Mouse (Mus musculus) adipocyte (in vitro differentiated cells): Measurements from ENCODE around the gene 6820408C15Rik.
"Not testable (repeated sequence)": the region's sequence is repeated elsewhere in the genome, so short reads cannot be mapped to it uniquely, and the experiment has no call there.

Source experiments
- DNase-seq: peaks from one replicate; pipeline ENCODE4 v3.0.0-alpha.2; 2016; ENCODE audit warnings: low spot score

6820408C15Rik gene

DNA sequence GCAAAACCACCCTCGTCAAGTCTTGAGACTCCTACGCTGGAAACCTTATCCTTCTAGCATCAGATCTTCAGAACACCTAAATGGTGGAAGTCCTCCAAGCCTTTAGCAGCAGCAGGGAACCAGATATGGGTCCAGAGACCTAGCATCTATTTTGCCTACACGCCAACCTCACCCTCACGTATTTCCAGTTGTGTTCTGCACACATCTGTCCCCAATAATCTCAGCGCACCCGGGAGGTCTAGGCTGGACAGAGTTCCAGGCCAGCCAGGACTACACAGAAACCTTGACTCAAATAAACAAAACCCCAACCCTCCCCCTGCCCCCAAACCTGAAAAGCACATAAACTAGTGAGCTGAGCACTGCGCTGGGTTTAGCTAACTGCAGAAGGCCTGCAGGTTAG lies 3.9 kb upstream of the 6820408C15Rik start:
- DNase-seq: no peak

DNA sequence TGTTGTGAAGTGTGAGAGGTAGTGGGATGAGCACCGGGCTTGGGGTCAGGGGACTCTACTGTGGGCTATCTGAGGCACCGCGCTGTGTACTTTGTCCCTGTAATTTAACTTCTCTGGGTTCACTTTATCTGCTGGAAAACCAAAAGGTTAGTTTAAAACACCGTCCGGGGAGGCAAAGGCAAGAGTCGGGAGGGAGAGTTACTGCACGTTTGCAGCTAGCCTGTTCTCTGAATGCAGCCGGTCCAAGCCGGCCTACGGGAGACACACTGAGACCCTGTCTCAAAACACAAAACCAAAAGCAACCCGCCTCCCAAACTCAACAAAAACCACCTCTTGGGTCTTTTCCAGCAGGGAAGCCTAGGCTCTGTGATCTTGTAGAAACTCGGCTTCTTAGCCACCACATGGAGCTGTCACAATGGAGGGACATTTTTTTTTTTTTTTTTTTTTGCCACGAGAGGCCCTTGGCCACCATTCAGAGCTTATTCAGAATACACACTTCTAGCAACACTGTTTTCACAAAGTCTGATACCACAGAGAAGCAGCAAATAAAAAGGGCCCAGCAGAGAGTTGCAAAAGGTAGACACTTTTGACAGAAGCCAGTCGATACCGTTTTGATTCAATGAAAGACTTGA lies 2.7 kb upstream of the 6820408C15Rik start:
- no peak for DNase-seq

DNA sequence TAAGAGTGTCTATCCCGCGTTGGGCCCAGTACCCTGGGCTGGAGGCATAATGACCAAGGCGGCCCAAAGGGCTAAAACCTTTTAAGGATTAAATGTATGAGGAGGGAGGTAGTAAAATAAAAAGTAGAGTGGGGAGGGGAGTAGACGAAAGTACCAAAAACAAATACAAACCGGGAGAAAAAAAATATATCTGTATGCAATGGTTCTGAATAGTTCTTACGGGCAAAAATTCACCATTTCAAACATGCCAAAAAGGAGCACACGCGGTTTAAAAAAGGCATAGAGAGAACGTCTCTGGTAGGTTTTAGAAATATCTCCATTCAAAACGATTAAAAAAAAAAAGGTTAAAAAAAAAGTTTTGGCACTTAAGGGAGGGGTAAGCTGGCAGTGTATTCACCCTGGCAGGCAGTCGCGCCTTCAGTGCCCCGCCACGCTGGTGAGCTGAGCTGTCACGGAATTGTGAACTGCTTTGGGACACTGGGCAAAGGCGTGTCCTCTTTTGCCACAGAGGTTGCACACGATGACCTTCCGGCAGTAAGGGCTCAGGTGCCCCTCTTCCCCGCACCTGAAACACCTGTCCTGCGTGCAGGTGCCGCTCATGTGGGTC lies 2.1 kb upstream of the 6820408C15Rik start:
- no peak for DNase-seq

DNA sequence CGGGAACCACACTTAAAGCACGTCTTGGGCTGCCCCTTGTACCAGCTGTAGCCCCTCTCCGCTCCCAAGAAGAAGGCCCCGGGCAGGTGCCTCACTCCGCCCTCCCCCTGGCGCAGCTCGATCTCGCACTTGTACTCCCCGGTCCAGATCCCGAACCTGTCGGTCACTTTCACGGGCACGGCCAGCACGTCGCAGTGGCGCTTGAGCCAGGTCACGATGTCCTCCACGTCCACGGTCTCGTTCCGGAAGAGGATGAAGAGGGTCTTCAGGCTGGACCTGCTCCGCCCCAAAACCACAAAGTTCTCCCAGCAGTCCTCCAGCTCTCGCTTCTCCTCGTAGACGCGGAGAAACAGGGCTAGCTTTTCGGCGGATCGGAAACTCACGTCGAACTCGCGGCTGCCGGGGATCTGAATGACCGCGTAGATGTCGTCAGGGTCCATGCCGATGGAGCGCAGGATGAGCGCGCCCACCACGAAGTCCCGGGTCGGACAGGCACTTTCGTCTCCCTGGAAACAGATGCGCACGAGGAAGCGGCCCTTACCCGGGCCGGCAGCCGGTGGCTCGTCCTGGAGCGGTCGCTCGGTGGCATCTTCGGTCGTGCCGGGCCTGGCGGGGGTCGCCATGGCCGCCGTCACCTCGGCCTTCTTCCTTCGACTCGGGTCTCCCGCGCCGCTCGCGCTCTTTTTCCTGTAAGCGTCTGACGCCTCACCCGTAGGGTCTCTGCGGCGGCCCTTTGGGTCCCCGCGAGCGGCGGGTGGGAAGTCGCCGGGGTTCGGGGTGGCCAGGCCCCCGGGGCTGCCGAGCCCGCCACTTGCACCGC lies 1.4 kb upstream of the 6820408C15Rik start:
- no peak for DNase-seq

DNA sequence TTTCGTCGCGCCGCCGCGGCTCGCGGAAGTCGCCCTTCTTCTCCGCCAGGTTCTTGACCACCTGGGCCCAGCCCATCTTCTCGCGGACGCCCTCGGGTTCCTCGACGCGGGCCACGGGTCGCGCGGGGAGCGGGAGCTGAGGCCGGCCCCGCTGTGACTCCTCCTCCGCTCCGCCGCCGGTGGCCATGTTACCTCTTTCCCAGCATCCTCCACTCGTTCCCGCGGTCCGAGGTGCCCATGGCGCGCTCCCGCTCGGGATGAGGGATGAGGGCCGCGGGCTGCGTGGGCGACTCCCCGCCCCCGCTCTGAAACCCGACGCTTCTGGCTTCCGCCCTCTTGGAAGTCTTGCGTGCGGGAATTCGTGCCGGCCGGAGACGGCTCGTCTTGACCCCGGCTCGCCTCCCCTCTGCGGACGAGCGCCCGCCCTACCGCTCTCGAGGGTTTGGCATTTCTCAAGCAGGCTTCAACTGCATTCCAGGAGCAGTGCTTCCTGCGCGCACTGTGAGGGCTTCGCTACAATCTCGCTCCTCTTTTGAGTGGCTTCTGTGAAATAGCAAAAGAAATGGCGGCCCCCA lies 709 bp upstream of the 6820408C15Rik start, which contains the start of gene Zcchc3:
Gene Zcchc3, minus strand, starts transcription at position 437 of the 575 bp plus-strand sequence.
- peak; percentile 35 for DNase-seq

- DNase-seq: no peak
Measured at GRCm38 (mm10) chr2:152415786-152416185, 399 bp downstream of the 6820408C15Rik start.

DNA sequence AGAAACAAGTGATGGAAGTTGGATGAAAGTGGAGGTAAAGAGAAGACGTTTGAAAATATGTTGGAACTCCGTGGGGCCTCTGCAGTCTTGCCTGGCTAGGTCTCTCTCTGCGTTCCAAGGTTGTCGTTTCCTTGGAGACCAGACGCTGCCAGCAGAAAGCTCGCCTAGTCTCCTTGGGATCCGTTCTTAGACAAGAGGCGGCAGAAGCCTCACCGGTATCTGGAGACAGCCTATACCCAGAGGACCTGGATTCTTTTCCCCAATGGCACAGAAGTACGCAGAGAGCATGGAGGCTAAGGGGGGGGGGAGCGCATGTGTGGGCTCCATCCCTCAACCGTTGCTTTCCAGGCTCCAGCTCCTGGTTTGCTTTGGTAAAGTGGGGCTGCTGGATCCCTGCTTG lies 12.1 kb downstream of the 6820408C15Rik start:
- no peak for DNase-seq

DNA sequence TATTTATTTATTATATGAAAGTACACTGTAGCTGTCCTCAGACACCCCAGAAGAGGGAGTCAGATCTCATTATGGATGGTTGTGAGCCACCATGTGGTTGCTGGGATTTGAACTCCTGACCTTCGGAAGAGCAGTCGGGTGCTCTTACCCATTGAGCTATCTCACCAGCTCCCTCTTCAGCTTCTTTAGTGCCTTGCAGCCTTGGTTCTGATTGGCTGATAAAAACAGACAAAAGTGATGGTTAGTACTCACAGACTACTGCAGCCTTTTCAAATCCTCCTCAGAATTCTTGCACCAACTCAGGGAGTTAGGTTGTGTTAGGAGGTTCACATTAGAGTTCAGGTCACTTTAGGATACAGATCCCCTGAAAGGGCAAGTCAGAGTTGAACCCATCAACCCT lies 13.1 kb downstream of the 6820408C15Rik start:
- not testable (repeated sequence) for DNase-seq

DNA sequence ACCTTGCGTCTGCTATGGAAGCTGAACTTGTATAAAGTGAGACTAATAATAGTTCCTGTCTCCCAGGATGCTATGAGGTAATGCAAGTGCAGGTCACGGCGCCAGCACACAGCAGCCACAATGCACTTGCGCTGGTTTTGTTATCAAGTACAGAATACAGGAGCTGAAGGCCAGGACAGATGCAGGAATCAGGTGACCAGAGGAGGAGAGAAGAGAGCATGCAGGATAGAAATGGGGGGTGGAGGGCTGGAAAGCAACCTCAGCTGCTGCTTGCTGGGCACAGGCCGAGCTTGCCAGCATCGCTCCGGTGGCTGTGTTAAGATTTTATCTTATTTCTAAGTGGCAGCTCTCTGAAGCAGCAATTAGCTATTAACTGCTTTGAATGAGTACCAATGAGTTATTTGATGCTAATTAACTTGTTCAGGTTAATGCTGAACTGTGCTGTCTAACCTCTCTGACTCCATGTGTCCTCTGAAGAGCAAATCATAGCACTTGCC lies 21.1 kb downstream of the 6820408C15Rik start:
- DNase-seq: no peak

DNA sequence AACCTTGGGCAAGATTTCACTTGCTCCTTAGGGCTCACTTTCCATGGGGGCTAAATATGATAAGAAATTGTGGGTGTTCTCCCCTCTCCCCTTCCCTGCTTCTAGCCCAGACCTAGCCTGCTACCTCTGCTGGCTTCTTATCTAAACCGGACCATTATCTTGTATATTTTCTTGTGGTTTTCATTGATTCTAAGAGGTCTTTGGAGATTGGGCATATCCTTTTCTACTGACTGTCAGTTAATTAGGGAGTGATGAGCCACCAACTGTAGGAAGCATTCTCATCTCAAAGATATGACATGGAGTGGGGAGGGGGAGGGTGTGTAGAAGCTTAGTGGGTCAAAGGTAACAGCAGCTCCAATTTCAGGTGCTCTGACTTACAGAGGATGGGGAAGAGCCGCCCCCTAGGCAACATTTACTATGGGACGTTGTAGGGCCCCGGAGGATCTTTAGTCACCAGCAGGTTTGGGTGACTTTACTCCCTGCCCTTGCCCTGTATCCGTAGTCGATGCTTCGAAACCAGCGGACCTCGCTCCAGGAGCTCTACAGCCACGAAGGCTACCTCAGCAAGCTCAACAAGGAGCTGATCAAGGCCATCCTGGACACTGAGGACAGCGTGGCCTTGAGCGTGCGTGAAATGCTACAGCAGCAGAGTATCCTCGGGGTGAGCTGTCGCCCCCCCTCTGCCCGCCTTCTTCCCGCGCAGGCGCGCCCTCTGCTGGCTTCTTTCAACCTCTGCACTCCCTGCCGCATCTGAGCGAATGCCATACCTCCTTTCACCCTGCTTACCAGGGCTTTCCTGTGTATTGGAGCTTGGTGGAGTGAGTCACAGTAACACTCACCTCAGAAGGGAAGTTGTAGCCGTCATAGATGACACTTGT lies 21.8 kb downstream of the 6820408C15Rik start:
- peak; percentile 47 for DNase-seq

DNA sequence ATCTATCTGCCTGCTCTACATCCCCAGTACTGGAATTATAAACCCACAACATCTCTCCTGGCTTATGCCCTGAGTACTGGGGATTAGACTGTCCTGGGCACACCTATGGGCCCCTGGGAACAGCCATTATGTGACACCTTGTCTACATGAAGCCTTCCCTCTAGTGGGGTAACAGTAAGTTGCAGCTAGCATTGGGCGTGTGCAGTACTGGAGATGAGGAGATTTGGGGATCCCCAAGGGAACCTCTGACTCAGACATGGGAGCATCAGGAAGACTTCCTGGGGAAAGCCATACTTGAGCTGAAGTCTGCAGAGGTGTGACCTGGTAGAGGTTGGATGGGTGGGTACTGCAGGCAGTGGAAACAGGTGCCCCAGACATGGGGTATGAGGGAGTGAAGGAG lies 23.6 kb downstream of the 6820408C15Rik start:
- no peak for DNase-seq

DNA sequence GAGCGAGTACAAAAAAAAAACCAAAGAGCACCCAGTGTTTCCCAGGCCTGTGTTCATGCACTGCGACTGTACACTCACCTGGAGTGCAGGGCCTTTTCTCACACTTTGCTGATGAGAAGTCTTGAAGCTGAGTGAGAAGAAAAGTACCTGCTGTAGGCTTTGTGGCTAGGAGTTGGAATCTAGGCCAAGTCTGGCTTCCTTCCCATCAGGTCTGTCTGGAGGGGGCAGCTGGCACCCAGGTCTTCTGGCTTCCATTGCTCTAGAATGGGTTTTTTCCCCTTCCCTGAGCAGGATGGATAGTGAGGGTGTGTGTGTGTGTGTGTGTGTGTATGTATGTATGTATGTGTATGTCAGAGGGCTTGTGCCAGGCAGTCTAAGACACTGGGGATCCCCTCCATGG lies 24.4 kb downstream of the 6820408C15Rik start:
- no peak for DNase-seq

DNA sequence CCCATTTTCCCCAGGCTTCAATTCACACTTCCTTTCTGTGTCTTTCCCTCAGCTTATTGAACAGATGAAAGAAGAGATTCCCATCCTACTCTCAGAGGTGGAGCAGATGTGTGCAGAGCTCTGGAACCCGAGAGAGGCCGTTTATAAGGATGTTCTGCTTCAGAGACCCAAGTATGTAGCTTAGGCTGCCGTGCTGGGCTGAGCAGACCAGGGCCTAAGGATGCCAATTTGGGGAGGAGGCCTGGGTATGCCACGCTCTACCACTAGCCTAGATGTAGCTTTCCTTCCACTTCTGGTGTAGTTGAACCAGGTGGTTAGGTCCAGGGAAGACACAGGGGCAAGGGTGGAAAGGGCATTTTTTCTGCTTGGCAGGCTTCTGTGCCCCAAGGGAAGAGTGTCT lies 26.9 kb downstream of the 6820408C15Rik start:
- no peak for DNase-seq

DNA sequence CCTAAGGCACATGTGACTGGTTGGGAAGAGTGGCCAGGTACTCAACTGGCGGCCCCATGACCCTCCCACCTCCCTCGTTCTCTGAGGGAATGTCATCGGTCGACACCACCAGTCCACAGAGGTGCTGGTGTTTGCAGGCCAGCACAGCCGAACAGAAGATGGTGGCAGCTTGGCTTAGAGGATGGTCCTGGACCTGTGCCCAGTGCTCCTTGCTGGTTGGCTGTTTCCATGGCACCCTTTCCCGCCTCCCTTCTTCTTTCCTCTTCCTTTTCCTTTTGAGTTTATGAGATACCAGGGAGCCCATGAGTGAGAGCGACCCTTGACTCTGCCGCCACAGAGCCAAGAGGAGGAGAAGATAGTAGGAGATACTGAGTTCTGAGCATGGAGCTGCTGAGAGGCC lies 27.9 kb downstream of the 6820408C15Rik start:
- no peak for DNase-seq

DNA sequence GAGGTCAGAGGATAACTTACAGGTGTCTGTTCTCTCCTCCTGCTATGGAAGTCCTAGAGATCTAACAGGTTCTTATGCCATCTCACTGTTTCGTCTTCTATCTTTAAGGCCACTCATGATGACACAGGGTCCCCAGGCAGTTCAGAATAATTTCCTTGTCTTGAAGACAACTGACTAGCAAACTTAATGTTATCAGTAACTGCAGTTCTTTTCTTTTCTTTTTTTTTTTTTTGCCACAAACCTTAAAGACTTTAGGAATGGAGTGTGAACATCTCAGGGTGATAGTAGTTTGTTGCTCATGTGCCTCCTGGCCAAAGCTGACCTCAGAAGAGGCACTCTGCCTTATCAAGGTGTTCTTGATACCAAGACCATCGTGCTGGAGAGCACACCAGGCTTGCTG lies 31.3 kb downstream of the 6820408C15Rik start:
- no peak for DNase-seq

- no peak for DNase-seq
Measured at GRCm38 (mm10) chr2:152447461-152447860, 32.1 kb downstream of the 6820408C15Rik start.

GRCm38 (mm10) chr2:152450241-152450640 lies 34.9 kb downstream of the 6820408C15Rik start:
- DNase-seq: peak; percentile 47

GRCm38 (mm10) chr2:152452101-152452781 lies 36.9 kb downstream of the 6820408C15Rik start:
- no peak for DNase-seq

GRCm38 (mm10) chr2:152459241-152459640 lies 43.9 kb downstream of the 6820408C15Rik start:
- DNase-seq: no peak

GRCm38 (mm10) chr2:152464570-152465150 lies 49.3 kb downstream of the 6820408C15Rik start, which contains the start of gene Defb23:
Gene Defb23 (minus strand): TSS chr2:152464620.
- no peak for DNase-seq
